Mouse (Mus musculus) midbrain, postnatal 0 days (tissue): ENCODE data around the gene Nkx2-3. TPM values are rescaled to one million over a fixed set of nuclear protein-coding genes. Genes with fewer than 3 reads are reported as not detected.

Experiments used
- ATAC-seq: fragments of 200-750 bp; cut with Nextera tagmentation; 2 replicates; pipeline ENCODE4 v1.8.0; 2017; ENCODE audit warnings: moderate number of reproducible peaks, mild to moderate bottlenecking, moderate TSS enrichment, moderate library complexity; ENCODE audit not compliant: low FRiP score
- DNase-seq: peaks from one replicate; pipeline ENCODE4 v3.0.0-alpha.2; 2015; ENCODE audit warnings: low spot score
- H3K27ac ChIP-seq: fragments of 300-500 bp; sonication (generic); 2 replicates; pipeline ENCODE4 v1.5.1; 2014; ENCODE audit warnings: low read depth, mild to moderate bottlenecking, low read length, mixed read lengths
- H3K27me3 ChIP-seq: fragments of 300-500 bp; sonication (generic); 2 replicates; pipeline ENCODE4 v1.6.1; 2014; ENCODE audit warnings: low read length, control low read depth, mixed read lengths; ENCODE audit not compliant: insufficient read depth
- H3K36me3 ChIP-seq: fragments of 300-500 bp; sonication (generic); 2 replicates; pipeline ENCODE4 v1.6.1; 2014; ENCODE audit warnings: low read length, control low read depth, mixed read lengths; ENCODE audit not compliant: insufficient read depth
- H3K4me1 ChIP-seq: fragments of 300-500 bp; sonication (generic); 2 replicates; pipeline ENCODE4 v1.6.1; 2014; ENCODE audit warnings: mild to moderate bottlenecking, control low read depth, antibody characterized with exemption, low read length, mixed read lengths; ENCODE audit not compliant: insufficient read depth
- H3K4me2 ChIP-seq: fragments of 300-500 bp; sonication (generic); 2 replicates; pipeline ENCODE4 v1.6.1; 2014; ENCODE audit warnings: low read depth, mild to moderate bottlenecking, low read length, mixed read lengths; ENCODE audit not compliant: poor library complexity, severe bottlenecking
- H3K4me3 ChIP-seq: fragments of 300-500 bp; sonication (generic); 2 replicates; pipeline ENCODE4 v1.5.1; 2014; ENCODE audit warnings: low read depth, mild to moderate bottlenecking, low read length, moderate library complexity
- H3K9ac ChIP-seq: fragments of 300-500 bp; sonication (generic); replicated peaks from 2 replicates; pipeline ENCODE4 v1.6.1; 2014; ENCODE audit warnings: mild to moderate bottlenecking, low read length, moderate library complexity, mixed read lengths; ENCODE audit not compliant: poor library complexity, severe bottlenecking
- H3K9me3 ChIP-seq: fragments of 300-500 bp; sonication (generic); 2 replicates; pipeline ENCODE4 v1.6.1; 2016; ENCODE audit warnings: low read length, control low read depth
- CTCF ChIP-seq: IDR thresholded peaks from 2 replicates; pipeline ENCODE4 v1.5.1; 2016; ENCODE audit warnings: antibody characterized with exemption, mild to moderate bottlenecking
- WGBS: fragments of 180-500 bp; shearing (Covaris S2); extraction: QIAGEN DNeasy Blood & Tissue Kit; methylation state at CpG from one replicate; pipeline ENCODE4 v1.1.7; 2014; 5-methylcytosine and 5-hydroxymethylcytosine counted together
- polyA plus RNA-seq: library from polyadenylated mRNA; unstranded; fragments of >200 nt; fragmentation: Nextera tagmentation; extraction: Ambion mirVana; gene quantifications from 2 replicates; pipeline ENCODE4 v1.2.1, GENCODE M21; 2015
- total RNA-seq: library from RNA; depleted of rRNA; stranded (reverse); fragments of >200 nt; gene quantifications from 2 replicates; pipeline ENCODE4 v1.2.3, GENCODE M21; 2014; rRNA removed

Gene Nkx2-3
- total RNA-seq (0.05 TPM in 1 of 2 replicates, not detected in the other), polyA plus RNA-seq (0.12 TPM in 1 of 2 replicates, not detected in the other)

- Histone ChIP-seq H3K4me3 (no peak within 1 kb of the TSS), H3K4me1 (no peaks in the 10 kb centered on the region), H3K4me2 (no peak within 1 kb of the TSS), H3K9ac (no peak within 1 kb of the TSS), H3K36me3 (no peaks in the 10 kb centered on the region), H3K27me3 (peaks cover 70% of the 10 kb centered on the region), H3K27ac (no peak within 1 kb of the TSS), H3K9me3 (no peaks in the 10 kb centered on the region)
- 1% methylated on average over 24 of the region's 24 CpGs for WGBS
- no peak for ATAC-seq
- TF ChIP-seq CTCF, result no peak
- no peak for DNase-seq
These were observed at the start of gene Nkx2-3 for GRCm38 (mm10) chr19:43612051-43612450. Gene Nkx2-3 (plus strand): TSS chr19:43612325.

GRCm38 (mm10) chr19:43563166-43563565 is 49.0 kb upstream of the Nkx2-3 start:
- H3K27ac ChIP-seq, result no peak overlapping the region
- H3K4me1 ChIP-seq, result no peaks in the 10 kb centered on the region
- DNase-seq (no peak), ATAC-seq (no peak)
- H3K36me3 ChIP-seq, result no peaks in the 10 kb centered on the region
- no peak overlapping the region for H3K4me2 ChIP-seq
- TF ChIP-seq CTCF, result no peak
- no peaks in the 10 kb centered on the region for H3K9me3 ChIP-seq
- whole genome bisulfite sequencing, result 65% methylated on average over 5 of the region's 5 CpGs
- no peak overlapping the region for H3K4me3 ChIP-seq
- H3K27me3 ChIP-seq, result 0 out of 2 replicates have a peak, but pooled peaks cover 3% of the 10 kb centered on the region
- H3K9ac ChIP-seq, result no peak overlapping the region

GRCm38 (mm10) chr19:43568298-43568697 is 43.8 kb upstream of the Nkx2-3 start:
- H3K4me3 ChIP-seq, result no peak overlapping the region
- ATAC-seq (no peak), DNase-seq (no peak)
- 0 out of 2 replicates have a peak, but pooled peaks have one; percentile 4 for TF ChIP-seq CTCF
- no peaks in the 10 kb centered on the region for H3K36me3 ChIP-seq
- no peak overlapping the region for H3K4me2 ChIP-seq
- H3K27ac ChIP-seq, result no peak overlapping the region
- no peaks in the 10 kb centered on the region for H3K9me3 ChIP-seq
- WGBS, result 48% methylated on average over 9 of the region's 9 CpGs
- no peaks in the 10 kb centered on the region for H3K4me1 ChIP-seq
- no peak overlapping the region for H3K9ac ChIP-seq
- peaks cover 13% of the 10 kb centered on the region for H3K27me3 ChIP-seq

- Histone ChIP-seq H3K4me1 (no peaks in the 10 kb centered on the region), H3K9ac (no peak overlapping the region), H3K27me3 (peaks cover 18% of the 10 kb centered on the region), H3K27ac (no peak overlapping the region), H3K4me3 (no peak overlapping the region), H3K4me2 (no peak overlapping the region), H3K36me3 (no peaks in the 10 kb centered on the region), H3K9me3 (no peaks in the 10 kb centered on the region)
- no peak for TF ChIP-seq CTCF
- ATAC-seq, result no peak
- 54% methylated on average over 6 of the region's 6 CpGs for WGBS
- no peak for DNase-seq
These were observed 43.0 kb upstream of the Nkx2-3 start for GRCm38 (mm10) chr19:43569133-43569532.

GRCm38 (mm10) chr19:43570831-43571790 is 41.0 kb upstream of the Nkx2-3 start:
- Histone ChIP-seq H3K9me3 (no peaks in the 10 kb centered on the region), H3K27ac (no peak overlapping the region), H3K4me3 (peak overlapping the region; percentile 39), H3K4me2 (peak overlapping the region; percentile 59), H3K4me1 (no peaks in the 10 kb centered on the region), H3K36me3 (no peaks in the 10 kb centered on the region), H3K27me3 (peaks cover 22% of the 10 kb centered on the region), H3K9ac (0 out of 2 replicates have a peak overlapping the region, but pooled peaks have one; percentile 40)
- ATAC-seq, result 0 out of 2 replicates have a peak, but pooled peaks have one; percentile 58
- WGBS, result 14% methylated on average over 32 of the region's 32 CpGs
- TF ChIP-seq CTCF, result peak; percentile 87
- DNase-seq, result peak; percentile 91
